Mouse (Mus musculus) thymus, adult 2 months (tissue): ENCODE data around the gene Slc6a9. TPM values are rescaled to one million over a fixed set of nuclear protein-coding genes. Genes with fewer than 3 reads are reported as not detected.

Source experiments
- DNase-seq: peaks from one replicate; pipeline ENCODE4 v3.0.0; 2021
- H3K27ac ChIP-seq: fragments of 200-500 bp; 2 replicates; pipeline ENCODE4 v1.5.1; 2012; ENCODE audit warnings: low read length, control low read depth; ENCODE audit not compliant: control insufficient read depth, insufficient read depth
- H3K27me3 ChIP-seq: fragments of 200-500 bp; 2 replicates; pipeline ENCODE4 v1.6.1; 2012; ENCODE audit warnings: mild to moderate bottlenecking, low read length, moderate library complexity, mixed read lengths; ENCODE audit not compliant: control insufficient read depth, insufficient read depth
- H3K36me3 ChIP-seq: fragments of 200-500 bp; 2 replicates; pipeline ENCODE4 v1.6.1; 2012; ENCODE audit warnings: mild to moderate bottlenecking, low read length, moderate library complexity; ENCODE audit not compliant: control insufficient read depth, insufficient read depth
- H3K4me1 ChIP-seq: fragments of 200-500 bp; replicated peaks from 2 replicates; pipeline ENCODE4 v1.6.1; 2012; ENCODE audit warnings: low read length; ENCODE audit not compliant: control insufficient read depth, insufficient read depth
- H3K4me3 ChIP-seq: fragments of 200-500 bp; 2 replicates; pipeline ENCODE4 v1.5.1; 2012; ENCODE audit warnings: mild to moderate bottlenecking, low read length, control low read depth, moderate library complexity; ENCODE audit not compliant: control insufficient read depth, insufficient read depth
- CTCF ChIP-seq: fragments of 200-500 bp; IDR thresholded peaks from 2 replicates; pipeline ENCODE4 v1.5.1; 2012; ENCODE audit warnings: mild to moderate bottlenecking, control low read depth, low read length, moderate library complexity, borderline replicate concordance; ENCODE audit not compliant: control insufficient read depth, poor library complexity, insufficient read depth; ENCODE audit errors: extremely low read depth
- POLR2A ChIP-seq: fragments of 200-500 bp; IDR thresholded peaks from 2 replicates; pipeline ENCODE4 v1.6.1; 2012; ENCODE audit warnings: mild to moderate bottlenecking, low read length, control low read depth, moderate library complexity; ENCODE audit not compliant: control insufficient read depth, poor library complexity, insufficient read depth; ENCODE audit errors: extremely low read depth
- WGBS: fragments of 180-500 bp; shearing (Covaris S2); methylation state at CpG from one replicate; pipeline ENCODE4 v1.1.7; 2018; 5-methylcytosine and 5-hydroxymethylcytosine counted together
- polyA plus RNA-seq: library from polyadenylated mRNA; depleted of rRNA; stranded (reverse); fragments of >200 nt; gene quantifications from 2 replicates; pipeline ENCODE4 v1.2.3, GENCODE M21; 2012

Gene Slc6a9
- polyA plus RNA-seq, 1 experiment: 8.2 TPM

GRCm38 (mm10) chr4:117871787-117872186 lies 37.5 kb downstream of the Slc6a9 start:
- no peak overlapping the region for H3K27ac ChIP-seq
- H3K4me3 ChIP-seq: no peak overlapping the region
- H3K36me3 ChIP-seq: no peaks in the 10 kb centered on the region

GRCm38 (mm10) chr4:117872471-117872886 lies 38.2 kb downstream of the Slc6a9 start, which contains the start of gene Ccdc24:
Ccdc24 (minus strand) TSS chr4:117872557.
- Histone ChIP-seq H3K4me3 (no peak within 1 kb of the TSS), H3K27me3 (no peaks in the 10 kb centered on the region), H3K36me3 (no peaks in the 10 kb centered on the region), H3K4me1 (no peaks in the 10 kb centered on the region; the same call in 1 of the 2 replicates), H3K27ac (no peak within 1 kb of the TSS)
- WGBS: 48% methylated on average over 14 of the region's 14 CpGs
- TF ChIP-seq CTCF: no peak
- no peak for TF ChIP-seq POLR2A
- no peak for DNase-seq

More at GRCm38 (mm10) chr4:117871787-117872186, 37.5 kb downstream of the Slc6a9 start:
- DNase-seq: no peak
- TF ChIP-seq POLR2A (no peak), CTCF (no peak)
- Histone ChIP-seq H3K4me1 (no peaks in the 10 kb centered on the region; the same call in 1 of the 2 replicates), H3K27me3 (no peaks in the 10 kb centered on the region; the same call in 1 of the 2 replicates)
- 91% methylated on average over 7 of the region's 7 CpGs for WGBS

GRCm38 (mm10) chr4:117873615-117874014 lies 39.3 kb downstream of the Slc6a9 start:
- WGBS: 94% methylated on average over 9 of the region's 9 CpGs

GRCm38 (mm10) chr4:117878301-117878700 lies 44.0 kb downstream of the Slc6a9 start:
- no peak for TF ChIP-seq CTCF
- TF ChIP-seq POLR2A: no peak
- H3K36me3 ChIP-seq: no peaks in the 10 kb centered on the region
- no peaks in the 10 kb centered on the region; the same call in 1 of the 2 replicates for H3K27me3 ChIP-seq
- H3K27ac ChIP-seq: no peak overlapping the region
- 82% methylated on average over 10 of the region's 10 CpGs for WGBS
- peak; percentile 65 for DNase-seq
- H3K4me3 ChIP-seq: no peak overlapping the region
- no peaks in the 10 kb centered on the region; the same call in 1 of the 2 replicates for H3K4me1 ChIP-seq

More at GRCm38 (mm10) chr4:117873615-117874014, 39.3 kb downstream of the Slc6a9 start:
- H3K27ac ChIP-seq: no peak overlapping the region
- H3K27me3 ChIP-seq: no peaks in the 10 kb centered on the region
- H3K4me1 ChIP-seq: no peaks in the 10 kb centered on the region; the same call in 1 of the 2 replicates
- TF ChIP-seq POLR2A (no peak), CTCF (no peak)
- DNase-seq: no peak
- H3K36me3 ChIP-seq: no peaks in the 10 kb centered on the region
- no peak overlapping the region for H3K4me3 ChIP-seq

- H3K36me3 ChIP-seq: no peaks in the 10 kb centered on the region
- H3K4me1 ChIP-seq: no peaks in the 10 kb centered on the region; the same call in 1 of the 2 replicates
- no peak for DNase-seq
- H3K27ac ChIP-seq: no peak overlapping the region
- H3K4me3 ChIP-seq: no peak overlapping the region
- WGBS: 73% methylated on average over 5 of the region's 5 CpGs
- no peaks in the 10 kb centered on the region; the same call in 1 of the 2 replicates for H3K27me3 ChIP-seq
- TF ChIP-seq POLR2A (no peak), CTCF (no peak)
These were observed 44.4 kb downstream of the Slc6a9 start for GRCm38 (mm10) chr4:117878703-117879102.

- DNase-seq: peak; percentile 31
- 0 out of 2 replicates have a peak within 1 kb of the TSS, but pooled peaks have one; percentile 17 for H3K4me3 ChIP-seq
- TF ChIP-seq POLR2A (no peak), CTCF (no peak)
- WGBS: 5% methylated on average over 101 of the region's 103 CpGs
- H3K27ac ChIP-seq: no peak within 1 kb of the TSS
- no peaks in the 10 kb centered on the region; the same call in 1 of the 2 replicates for H3K36me3 ChIP-seq
- peaks cover 10% of the 10 kb centered on the region for H3K4me1 ChIP-seq
- no peaks in the 10 kb centered on the region; the same call in 1 of the 2 replicates for H3K27me3 ChIP-seq
These were observed 48.7 kb downstream of the Slc6a9 start, which contains the start of gene B4galt2 for GRCm38 (mm10) chr4:117882701-117883691. B4galt2 (minus strand) TSS chr4:117883487.
